Mouse (Mus musculus) fat pad, adult 2 months (tissue): ENCODE measurements at regions not wholly inside any gene's neighbourhood (a gene's known extent, or its start where the extent isn't known, plus 50 kb on each side); places are given as distances from the start of the nearest gene placed in this dataset.

Source experiments
- DNase-seq: peaks from one replicate; pipeline ENCODE4 v3.0.0-alpha.2; 2011; ENCODE audit warnings: low read depth, low spot score; ENCODE audit errors: extremely low read depth

- no peak for DNase-seq
These were observed 465.0 kb upstream of the Zmiz1 start for GRCm38 (mm10) chr14:24993751-24994658.

GRCm38 (mm10) chr14:24995226-24995625 is 463.8 kb upstream of the Zmiz1 start:
- no peak for DNase-seq

- no peak for DNase-seq
These were observed 461.0 kb upstream of the Zmiz1 start for GRCm38 (mm10) chr14:24997786-24998509.

GRCm38 (mm10) chr14:24999008-24999572 is 459.9 kb upstream of the Zmiz1 start:
- no peak for DNase-seq

DNA sequence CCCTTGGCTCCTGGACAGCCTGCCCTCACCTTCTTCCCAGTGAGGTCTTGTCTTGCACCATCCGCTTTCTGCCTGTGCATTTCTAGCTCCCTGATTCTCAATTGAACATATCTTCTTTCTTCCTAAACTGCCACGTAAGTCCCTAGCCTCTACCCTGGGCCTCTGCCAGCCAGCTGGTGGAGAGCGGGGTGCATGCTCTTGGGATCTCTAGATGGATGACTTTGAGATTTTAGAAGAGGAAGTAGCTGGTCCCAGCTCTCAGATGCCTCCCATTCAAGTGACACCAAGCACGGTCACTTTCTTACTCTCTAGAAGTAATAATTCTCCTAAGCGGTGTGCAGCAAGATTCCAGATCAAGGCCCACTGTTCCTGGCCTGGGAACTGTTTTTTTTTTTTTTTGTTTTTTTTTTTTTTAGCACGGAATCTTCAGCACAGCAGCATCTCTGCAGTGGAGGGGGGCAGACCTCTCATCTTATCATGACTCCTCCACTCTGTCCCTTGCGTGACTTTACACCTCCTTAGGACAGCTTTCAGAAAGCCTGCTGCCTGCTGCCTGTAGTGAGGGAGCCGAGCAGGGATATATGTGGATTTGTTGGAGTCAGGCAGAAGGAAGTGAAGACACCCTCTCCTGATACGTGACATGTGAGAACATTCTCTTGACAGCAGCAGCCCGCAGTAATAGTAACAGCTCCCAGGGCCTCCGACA is 453.6 kb upstream of the Zmiz1 start:
- DNase-seq: no peak

GRCm38 (mm10) chr14:25011926-25012325 is 447.1 kb upstream of the Zmiz1 start:
- no peak for DNase-seq

- DNase-seq: peak; percentile 46
These were observed 443.4 kb upstream of the Zmiz1 start for GRCm38 (mm10) chr14:25015288-25016238.

DNA sequence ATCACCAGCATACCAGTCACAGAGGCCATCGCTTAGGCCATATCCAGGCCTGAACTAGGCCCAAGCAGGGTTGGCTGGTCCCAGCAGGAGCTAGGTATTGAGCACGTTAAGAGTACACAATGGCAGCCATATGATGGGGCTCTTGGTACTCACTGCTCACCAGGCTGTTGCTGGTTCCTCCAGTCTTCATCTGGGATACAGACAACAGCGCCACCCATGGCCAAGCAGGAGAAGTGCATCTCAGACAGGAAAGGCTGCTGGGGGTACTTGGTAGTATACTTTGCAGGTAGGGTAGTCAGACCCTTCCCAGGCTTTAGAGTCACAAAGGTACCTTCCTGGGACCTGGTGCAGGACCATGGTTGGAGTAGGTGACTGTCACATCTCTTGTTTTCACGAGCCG is 441.1 kb upstream of the Zmiz1 start:
- DNase-seq: no peak

DNA sequence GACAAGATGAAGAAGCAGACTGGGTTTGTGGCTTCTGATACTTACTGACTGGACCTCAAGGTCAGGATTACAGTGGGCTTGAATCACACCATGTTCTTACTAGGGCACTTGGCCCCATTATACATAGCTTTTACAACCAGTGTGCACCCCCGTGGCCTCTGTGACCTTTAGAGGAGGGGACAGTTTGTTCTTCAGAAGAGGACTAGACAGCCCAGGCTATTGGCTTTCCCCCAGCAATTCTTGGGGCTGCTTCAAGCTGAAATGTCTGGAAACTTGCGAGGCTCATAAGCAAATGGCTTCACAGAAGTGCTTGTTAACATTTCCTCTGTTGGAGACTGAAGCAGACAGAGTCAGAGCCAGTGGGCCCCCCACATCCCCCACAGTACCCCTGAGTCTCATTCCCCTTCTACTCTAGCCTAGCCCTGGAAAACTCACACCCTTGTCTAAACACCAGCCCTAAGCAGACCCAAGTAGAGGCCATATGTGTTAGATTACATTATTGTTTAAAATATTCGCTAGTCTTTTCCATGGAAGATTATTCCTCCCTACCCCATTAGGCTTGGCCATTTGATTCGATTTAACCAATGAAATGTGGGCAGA is 439.6 kb upstream of the Zmiz1 start:
- no peak for DNase-seq

DNA sequence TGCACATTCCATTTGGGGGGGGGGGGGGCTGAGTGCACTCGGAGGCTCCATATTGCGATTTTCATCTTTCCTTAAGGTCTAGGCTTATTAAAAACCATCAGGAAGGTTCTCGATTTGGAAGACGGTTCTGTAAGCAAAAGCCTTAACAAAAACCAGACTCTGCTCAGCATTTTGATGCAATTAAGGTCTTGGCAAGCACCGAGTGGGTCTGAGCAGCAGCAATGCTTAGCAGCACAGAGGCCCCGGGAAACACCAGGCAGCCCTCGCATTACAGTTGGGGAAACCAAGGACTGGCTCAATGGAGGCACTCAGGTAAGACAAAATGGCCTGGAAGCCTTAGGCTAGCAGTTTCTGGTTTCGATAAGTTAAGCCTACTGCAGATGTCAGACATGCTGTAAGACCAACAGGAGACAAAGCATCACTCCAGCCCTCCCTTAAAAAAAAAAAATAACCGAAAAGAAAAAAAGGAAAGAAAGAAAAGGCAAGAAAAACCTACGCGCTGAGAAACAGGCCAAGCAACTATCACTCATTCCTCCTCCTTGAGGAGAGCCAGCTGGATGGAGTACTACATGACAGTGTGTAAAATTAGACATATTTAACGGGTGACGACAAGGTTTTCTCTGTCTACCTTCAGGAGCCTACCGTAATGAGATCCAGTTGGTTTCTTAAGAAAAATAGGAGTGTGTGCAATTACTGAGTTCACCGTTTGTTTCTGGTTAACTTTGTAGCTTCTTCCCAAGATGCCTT is 436.3 kb upstream of the Zmiz1 start:
- DNase-seq: no peak

DNA sequence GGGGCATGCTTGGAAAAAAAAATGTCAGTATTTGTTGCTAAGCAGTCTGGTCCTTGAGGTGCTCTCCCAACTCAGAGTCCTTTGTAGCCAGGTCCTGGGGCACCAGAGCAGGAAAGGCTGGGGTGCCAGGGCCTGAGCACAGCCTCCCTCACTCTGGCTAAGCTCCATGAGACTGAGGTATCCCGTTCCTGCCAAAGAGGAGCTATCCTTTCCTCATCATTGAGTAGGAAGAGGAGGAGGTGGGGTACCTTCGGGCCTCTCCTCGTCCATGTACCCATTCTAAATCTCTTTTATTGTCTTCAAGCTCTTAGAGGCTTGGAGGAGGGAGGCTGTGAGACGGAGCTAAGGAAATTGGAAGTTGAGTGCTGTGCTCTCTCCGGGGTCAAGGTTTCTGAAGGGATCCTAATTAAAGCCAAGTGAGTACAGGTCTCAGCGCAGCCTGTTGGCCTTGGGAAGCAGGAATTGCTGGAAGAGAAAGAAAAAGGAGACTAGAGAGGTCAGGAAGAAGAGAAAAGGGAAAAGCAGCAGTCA is 435.6 kb upstream of the Zmiz1 start:
- peak; percentile 71 for DNase-seq

GRCm38 (mm10) chr14:25025074-25025473 is 433.9 kb upstream of the Zmiz1 start:
- no peak for DNase-seq

- peak; percentile 39 for DNase-seq
These were observed 431.9 kb upstream of the Zmiz1 start for GRCm38 (mm10) chr14:25027076-25027475.

DNA sequence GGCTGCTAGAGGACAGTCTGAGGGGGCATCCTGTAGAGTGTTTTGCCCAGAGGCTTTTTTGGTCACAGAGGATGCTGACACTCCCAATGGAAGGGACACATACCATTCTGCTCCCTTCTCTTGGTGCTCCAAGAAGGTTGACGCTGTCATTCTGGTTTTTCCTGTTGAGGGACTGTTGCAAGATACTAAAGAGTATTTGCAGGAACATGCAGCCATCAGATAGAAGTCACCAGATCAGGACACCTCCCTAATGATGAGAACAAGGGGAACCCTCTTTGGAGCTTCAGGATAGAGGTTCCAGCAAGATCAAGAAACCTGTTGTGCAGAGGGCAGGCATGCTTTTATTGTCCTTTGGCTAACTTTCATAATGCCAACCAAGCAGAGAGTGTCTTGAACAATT is 431.1 kb upstream of the Zmiz1 start:
- peak; percentile 85 for DNase-seq

- no peak for DNase-seq
These were observed 428.1 kb upstream of the Zmiz1 start for GRCm38 (mm10) chr14:25030881-25031280.

DNA sequence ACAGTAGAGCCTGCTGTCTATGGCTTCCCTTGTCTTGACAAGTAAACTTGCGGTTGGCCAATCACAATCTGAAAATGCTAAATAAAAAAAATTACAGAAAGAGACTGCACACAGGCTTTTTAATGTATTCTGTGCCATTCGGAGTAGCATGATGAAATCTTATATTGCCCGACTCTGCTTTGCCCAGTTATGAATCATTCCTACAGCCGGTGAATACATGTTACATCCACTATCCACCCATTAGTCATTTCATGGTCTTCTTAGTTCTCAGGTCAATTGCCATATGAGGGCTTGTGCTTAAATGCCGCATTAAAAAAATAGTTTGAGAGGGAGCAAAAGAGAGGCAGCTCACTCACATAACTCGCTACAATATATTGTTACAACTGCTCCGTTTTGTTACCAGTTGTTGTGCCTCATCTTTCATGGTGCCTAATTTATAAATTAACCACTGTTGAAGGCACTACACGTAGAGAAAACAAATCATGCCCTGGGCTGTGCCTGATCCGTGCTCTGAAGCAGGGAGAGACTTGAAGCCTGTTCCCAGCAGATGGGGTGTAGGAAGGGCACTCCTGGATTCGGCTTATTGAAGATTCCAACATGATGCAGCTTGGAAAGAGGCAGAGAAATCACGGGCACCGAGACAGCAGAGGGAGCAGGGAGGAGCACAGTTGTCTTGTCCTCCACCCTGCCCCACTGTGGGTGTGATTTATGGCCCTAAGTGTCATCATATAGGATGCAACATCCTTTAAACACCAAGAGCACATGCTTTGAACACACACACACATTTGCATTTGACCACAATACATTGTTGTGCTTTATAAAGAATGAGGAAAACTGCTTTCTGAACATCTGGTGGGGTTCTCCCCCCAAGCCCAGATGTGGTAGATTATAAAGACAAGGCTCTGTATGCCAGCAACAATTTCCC is 427.0 kb upstream of the Zmiz1 start:
- DNase-seq: no peak

- DNase-seq: no peak
These were observed 426.1 kb upstream of the Zmiz1 start for GRCm38 (mm10) chr14:25032899-25033298.

DNA sequence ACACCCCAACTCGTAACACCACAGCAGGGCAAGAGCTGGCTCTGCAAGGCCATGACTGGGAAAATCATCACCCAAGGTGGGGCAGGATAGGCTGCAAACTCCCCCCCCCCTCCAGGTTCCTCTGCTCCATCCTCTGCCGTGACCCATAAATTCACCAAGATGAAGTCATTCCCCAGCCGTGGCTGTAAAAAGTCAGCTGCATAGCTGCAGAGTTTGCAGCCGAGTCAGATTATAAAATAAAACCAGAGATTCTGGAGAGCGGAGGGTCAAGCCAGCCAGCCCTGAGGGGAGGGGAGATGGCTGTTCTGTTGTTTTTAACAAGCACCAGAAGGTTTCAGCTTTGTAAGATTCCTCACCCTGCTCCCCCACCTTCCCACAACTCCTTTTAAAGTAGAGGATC is 416.7 kb upstream of the Zmiz1 start:
- DNase-seq: no peak
